Mouse (Mus musculus) midbrain, embryonic 16.5 days (tissue): ENCODE results near the gene Cfap74. TPM values are rescaled to one million over a fixed set of nuclear protein-coding genes. Genes with fewer than 3 reads are reported as not detected.

Experiments
- polyA plus RNA-seq: library from polyadenylated mRNA; unstranded; fragments of >200 nt; fragmentation: Nextera tagmentation; extraction: Ambion mirVana; gene quantifications from 2 replicates; pipeline ENCODE4 v1.2.1, GENCODE M21; 2015

The Cfap74 gene
- polyA plus RNA-seq, 1 experiment from 2014 or later: 5.9 TPM

Other genes with a start within 250 kb of the Cfap74 start
- 9.6 and 10.1 TPM in 2 replicates for gene Ski, start 186.6 kb upstream of the Cfap74 start, polyA plus RNA-seq
- gene Faap20, start 159.4 kb upstream of the Cfap74 start, polyA plus RNA-seq: 69.8 and 70.1 TPM in 2 replicates
- gene Prkcz, start 47.8 kb upstream of the Cfap74 start, polyA plus RNA-seq: 95.8 and 97.1 TPM in 2 replicates
- 0.22 and 0.26 TPM in 2 replicates for gene Gabrd, start 11.1 kb upstream of the Cfap74 start, polyA plus RNA-seq
- not detected in 2 replicates for gene Tmem52, start 59.9 kb downstream of the Cfap74 start, polyA plus RNA-seq
- gene Gnb1, start 82.2 kb downstream of the Cfap74 start, polyA plus RNA-seq: 1,246 and 1,252 TPM in 2 replicates
- 77.1 and 79.9 TPM in 2 replicates for gene Nadk, start 153.2 kb downstream of the Cfap74 start, polyA plus RNA-seq
- 14.7 and 15.5 TPM in 2 replicates for gene Slc35e2, start 192.2 kb downstream of the Cfap74 start, polyA plus RNA-seq
- 57.2 and 58.9 TPM in 2 replicates for gene Cdk11b, start 215.7 kb downstream of the Cfap74 start, polyA plus RNA-seq
- not detected in 2 replicates for gene Gm10563, start 236.2 kb downstream of the Cfap74 start, polyA plus RNA-seq
- 3.1 and 4.6 TPM in 2 replicates for gene Mmp23, start 244.2 kb downstream of the Cfap74 start, polyA plus RNA-seq